Mouse (Mus musculus) layer of hippocampus, adult 9-11 months (tissue): ENCODE measurements around the gene Hivep3.

Experiments
- DNase-seq: peaks from one replicate; pipeline ENCODE4 v3.0.0; 2022

Hivep3 gene

GRCm38 (mm10) chr4:119950181-119950580 is 216.6 kb downstream of the Hivep3 start:
- DNase-seq: no peak

- no peak for DNase-seq
Observed at GRCm38 (mm10) chr4:119951081-119951480, 217.5 kb downstream of the Hivep3 start.

- no peak for DNase-seq
Observed at GRCm38 (mm10) chr4:119955008-119955407, 221.4 kb downstream of the Hivep3 start.

- no peak for DNase-seq
Observed at GRCm38 (mm10) chr4:119957970-119958369, 224.4 kb downstream of the Hivep3 start.

- peak; percentile 64 for DNase-seq
Observed at GRCm38 (mm10) chr4:119959293-119959692, 225.7 kb downstream of the Hivep3 start.

- DNase-seq: no peak
Observed at GRCm38 (mm10) chr4:119959873-119960272, 226.3 kb downstream of the Hivep3 start.

GRCm38 (mm10) chr4:119960523-119960922 is 226.9 kb downstream of the Hivep3 start:
- DNase-seq: no peak

GRCm38 (mm10) chr4:119961164-119961563 is 227.6 kb downstream of the Hivep3 start:
- DNase-seq: no peak

GRCm38 (mm10) chr4:119962066-119962465 is 228.5 kb downstream of the Hivep3 start:
- DNase-seq: no peak

- DNase-seq: peak; percentile 85
Observed at GRCm38 (mm10) chr4:119966105-119967072, 232.8 kb downstream of the Hivep3 start.

- no peak for DNase-seq
Observed at GRCm38 (mm10) chr4:119967073-119967608, 233.6 kb downstream of the Hivep3 start.

- DNase-seq: no peak
Observed at GRCm38 (mm10) chr4:119967636-119968035, 234.1 kb downstream of the Hivep3 start.

- no peak for DNase-seq
Observed at GRCm38 (mm10) chr4:119968071-119968470, 234.5 kb downstream of the Hivep3 start.

GRCm38 (mm10) chr4:119968887-119969286 is 235.3 kb downstream of the Hivep3 start:
- no peak for DNase-seq

- DNase-seq: peak; percentile 85
Observed at GRCm38 (mm10) chr4:119970166-119970565, 236.6 kb downstream of the Hivep3 start.

GRCm38 (mm10) chr4:119972375-119972774 is 238.8 kb downstream of the Hivep3 start:
- DNase-seq: no peak

- DNase-seq: no peak
Observed at GRCm38 (mm10) chr4:119973729-119974605, 240.4 kb downstream of the Hivep3 start.

GRCm38 (mm10) chr4:119975242-119975641 is 241.7 kb downstream of the Hivep3 start:
- no peak for DNase-seq

- no peak for DNase-seq
Observed at GRCm38 (mm10) chr4:119975822-119976221, 242.2 kb downstream of the Hivep3 start.

GRCm38 (mm10) chr4:119976428-119977168 is 243.0 kb downstream of the Hivep3 start:
- DNase-seq: no peak

- no peak for DNase-seq
Observed at GRCm38 (mm10) chr4:119977817-119978491, 244.4 kb downstream of the Hivep3 start.
